Mouse (Mus musculus) right cerebral cortex, postnatal 25 days (tissue): ENCODE measurements around the gene Gm20388.

Experiments
- DNase-seq: peaks from one replicate; pipeline ENCODE4 v3.0.0; 2022

Gm20388 gene

GRCm38 (mm10) chr8:123117127-123117731 lies 3206.6 kb downstream of the Gm20388 start, which contains the start of gene Cpne7:
Gene Cpne7 (plus strand): TSS chr8:123117374.
- no peak for DNase-seq

GRCm38 (mm10) chr8:123117744-123118143 lies 3207.1 kb downstream of the Gm20388 start:
- DNase-seq, result no peak

- DNase-seq, result no peak
These were observed 3211.4 kb downstream of the Gm20388 start for GRCm38 (mm10) chr8:123122059-123122458.

- DNase-seq, result no peak
These were observed 3212.0 kb downstream of the Gm20388 start for GRCm38 (mm10) chr8:123122670-123123069.

DNA sequence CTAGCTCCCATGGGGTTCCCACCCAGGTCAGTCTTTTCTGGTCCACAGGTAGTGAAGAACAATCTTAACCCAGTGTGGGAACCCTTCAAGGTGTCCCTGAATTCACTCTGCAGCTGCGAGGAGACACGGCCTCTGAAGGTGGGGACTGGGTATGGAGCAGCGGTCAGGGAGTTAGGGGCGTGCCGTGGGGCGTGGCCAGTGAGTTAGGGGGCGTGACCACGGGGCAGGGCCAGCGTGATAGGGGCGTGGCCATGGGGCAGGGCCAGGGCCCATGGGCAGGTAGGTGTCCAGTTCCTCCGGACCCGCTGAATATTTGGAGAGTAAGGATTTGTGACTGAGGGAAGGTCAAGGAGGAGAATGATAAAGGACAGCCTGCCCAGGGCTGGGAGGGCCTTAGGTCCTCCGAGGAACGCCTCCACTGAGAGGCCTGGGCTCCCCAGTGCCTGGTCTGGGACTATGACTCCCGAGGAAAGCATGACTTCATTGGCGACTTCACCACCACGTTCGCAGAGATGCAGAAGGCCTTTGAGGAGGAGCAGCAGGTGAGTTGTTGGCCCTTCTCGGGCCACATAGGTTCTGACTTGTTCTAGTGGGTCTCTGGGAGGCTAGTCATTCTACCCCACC lies 3215.7 kb downstream of the Gm20388 start:
- no peak for DNase-seq

GRCm38 (mm10) chr8:123131041-123131440 lies 3220.4 kb downstream of the Gm20388 start:
- DNase-seq, result no peak

DNA sequence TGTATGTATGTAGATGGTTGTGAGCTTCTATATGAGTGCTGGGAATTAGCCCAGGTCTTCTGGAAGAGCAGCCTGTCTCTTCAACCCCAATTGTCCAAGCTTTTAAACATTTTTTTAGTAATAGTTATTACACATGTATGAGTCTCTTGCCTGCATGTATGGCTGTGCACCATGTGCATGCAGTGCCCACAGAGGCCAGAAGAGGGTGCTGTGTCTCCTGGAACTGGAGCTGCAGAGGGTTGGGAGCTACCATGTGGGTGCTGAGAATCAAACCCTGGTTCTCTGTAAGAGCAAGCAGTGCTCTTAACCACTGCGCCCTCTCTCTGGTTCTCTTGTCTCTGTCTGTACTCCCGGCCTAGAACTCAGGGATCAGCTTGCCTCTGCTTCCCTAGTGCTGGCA lies 3222.3 kb downstream of the Gm20388 start:
- no peak for DNase-seq

DNA sequence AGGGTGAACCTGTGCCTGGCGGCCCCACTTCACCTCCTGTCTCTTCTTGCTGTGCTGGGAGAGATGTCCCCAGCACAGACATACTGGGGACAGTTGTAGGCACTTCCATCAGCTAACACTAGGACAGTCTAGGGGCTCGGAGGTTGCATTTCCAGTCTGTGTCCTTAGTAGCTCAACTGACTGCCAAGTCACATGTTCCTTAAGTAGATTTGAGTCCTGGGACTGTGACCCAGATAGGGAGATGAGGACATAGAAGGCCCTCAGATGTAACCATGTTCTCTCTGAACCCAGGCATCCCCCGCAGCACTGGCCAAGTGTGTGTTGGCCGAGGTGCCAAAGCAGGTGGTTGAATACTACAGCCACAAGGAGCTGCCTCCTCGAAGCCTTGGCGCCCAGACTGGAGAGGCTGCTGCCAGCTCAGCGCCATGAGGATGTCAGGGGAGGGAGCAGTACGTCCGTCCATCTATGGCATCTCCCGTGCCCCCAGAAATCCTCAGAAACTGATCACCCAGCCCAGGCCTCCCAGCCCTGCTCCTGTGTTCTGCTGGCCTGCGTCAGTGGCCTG lies 3223.6 kb downstream of the Gm20388 start:
- DNase-seq, result no peak

DNA sequence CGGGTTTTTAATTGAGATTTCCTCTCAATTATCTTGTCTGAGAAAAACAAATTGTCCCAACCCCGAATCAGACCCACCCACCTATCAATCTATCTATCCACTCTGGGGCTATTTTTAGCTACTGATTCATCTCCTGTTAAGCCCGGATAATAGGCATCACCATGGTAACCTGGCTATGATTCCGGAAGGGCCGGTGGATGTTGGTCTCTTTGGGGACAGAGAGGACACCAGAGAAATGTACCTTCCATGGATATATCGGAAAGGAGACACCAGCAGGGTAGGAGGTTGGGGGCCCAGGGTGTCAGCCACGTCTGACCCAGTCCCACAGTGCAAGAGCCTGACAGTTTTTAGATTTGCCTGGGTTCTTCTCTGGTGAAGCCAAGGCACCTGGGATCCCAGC lies 3224.8 kb downstream of the Gm20388 start:
- DNase-seq, result peak; percentile 26

- DNase-seq, result no peak
These were observed 3225.2 kb downstream of the Gm20388 start for GRCm38 (mm10) chr8:123135806-123136205.

GRCm38 (mm10) chr8:123136287-123136686 lies 3225.6 kb downstream of the Gm20388 start:
- DNase-seq, result no peak

DNA sequence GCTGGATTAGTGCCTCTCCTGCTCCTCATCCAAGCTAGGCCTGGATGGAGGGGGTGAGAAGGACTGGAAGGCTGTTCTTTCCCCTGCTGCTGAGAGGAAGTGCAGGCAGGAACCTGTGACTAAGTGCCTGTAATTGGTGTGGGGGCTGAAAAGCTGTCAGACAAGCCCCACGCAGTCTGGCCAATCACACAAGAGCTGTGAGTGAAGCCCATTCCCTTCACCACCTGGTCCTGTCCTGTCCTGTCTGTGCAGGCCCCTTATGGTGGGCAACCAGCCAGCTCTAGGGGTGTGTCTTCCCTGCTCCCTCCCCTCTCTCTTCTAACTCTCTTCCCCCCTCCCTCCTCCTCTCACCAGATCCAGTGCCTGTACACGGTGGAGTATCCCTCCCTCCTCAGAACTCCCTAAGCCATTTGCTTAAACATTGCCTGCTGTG lies 3227.0 kb downstream of the Gm20388 start:
- DNase-seq, result peak; percentile 69

GRCm38 (mm10) chr8:123138741-123139140 lies 3228.1 kb downstream of the Gm20388 start:
- no peak for DNase-seq

- peak; percentile 53 for DNase-seq
These were observed 3231.3 kb downstream of the Gm20388 start for GRCm38 (mm10) chr8:123141741-123142462.

GRCm38 (mm10) chr8:123145279-123145678 lies 3234.6 kb downstream of the Gm20388 start:
- no peak for DNase-seq

DNA sequence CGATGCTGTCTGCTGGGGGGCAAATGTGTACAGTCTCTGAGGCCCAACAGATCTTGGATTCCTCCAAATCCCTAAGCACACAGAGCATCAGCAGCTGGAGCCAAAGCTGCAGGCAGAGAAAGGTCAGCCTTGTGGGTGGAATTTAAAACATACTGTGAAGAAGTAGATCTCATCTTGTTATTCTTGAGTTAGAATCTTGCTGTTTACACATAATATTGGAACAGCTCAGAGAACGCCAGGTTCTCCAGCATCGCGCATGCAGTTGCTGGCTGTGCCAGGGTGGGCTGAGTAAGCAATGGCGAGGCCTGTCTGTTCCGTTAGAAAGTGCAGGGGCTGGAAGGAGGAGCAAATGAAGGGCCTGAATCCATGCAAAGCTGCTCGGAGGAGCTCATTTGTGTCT lies 3235.7 kb downstream of the Gm20388 start:
- DNase-seq, result no peak

GRCm38 (mm10) chr8:123150737-123151171 lies 3240.1 kb downstream of the Gm20388 start:
- DNase-seq, result no peak

- DNase-seq, result no peak
These were observed 3244.5 kb downstream of the Gm20388 start for GRCm38 (mm10) chr8:123155177-123155576.

DNA sequence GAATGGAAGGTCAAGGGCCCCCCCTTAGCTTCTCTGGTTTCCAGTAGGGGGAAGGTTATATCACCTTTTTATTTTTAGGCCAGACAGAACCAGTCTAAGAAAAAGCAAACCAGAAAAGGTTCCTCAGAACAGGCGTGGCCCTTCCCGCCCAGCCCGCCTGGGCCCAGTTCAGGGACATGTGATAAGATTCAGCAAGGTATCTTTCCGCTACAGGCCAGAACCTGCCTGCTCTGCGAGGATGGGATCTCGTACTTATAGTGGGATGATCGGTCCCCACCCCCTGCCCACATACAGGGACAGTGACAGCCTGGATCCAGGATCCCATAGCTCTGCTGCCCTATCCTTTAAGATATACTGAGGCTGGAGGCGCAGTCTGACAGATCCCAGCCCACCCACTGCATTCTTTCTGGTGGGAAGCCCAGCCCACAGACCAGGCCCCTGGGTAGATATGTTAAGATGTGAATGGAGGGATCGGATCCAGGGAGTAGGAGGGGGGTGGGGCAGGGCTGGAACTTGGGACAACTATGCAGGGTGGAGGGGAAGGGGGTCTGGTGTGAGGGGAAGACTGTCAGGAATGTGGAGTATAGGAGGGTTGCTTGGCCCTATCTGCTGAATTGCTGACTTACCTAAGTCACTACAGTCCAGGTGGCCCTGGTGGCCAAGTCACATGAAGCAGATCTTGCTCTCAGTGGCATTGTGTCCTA lies 3245.6 kb downstream of the Gm20388 start:
- no peak for DNase-seq

GRCm38 (mm10) chr8:123157888-123158465 lies 3247.3 kb downstream of the Gm20388 start, which contains the start of gene Sult5a1:
Gene Sult5a1 (minus strand): TSS chr8:123158315.
- no peak for DNase-seq

DNA sequence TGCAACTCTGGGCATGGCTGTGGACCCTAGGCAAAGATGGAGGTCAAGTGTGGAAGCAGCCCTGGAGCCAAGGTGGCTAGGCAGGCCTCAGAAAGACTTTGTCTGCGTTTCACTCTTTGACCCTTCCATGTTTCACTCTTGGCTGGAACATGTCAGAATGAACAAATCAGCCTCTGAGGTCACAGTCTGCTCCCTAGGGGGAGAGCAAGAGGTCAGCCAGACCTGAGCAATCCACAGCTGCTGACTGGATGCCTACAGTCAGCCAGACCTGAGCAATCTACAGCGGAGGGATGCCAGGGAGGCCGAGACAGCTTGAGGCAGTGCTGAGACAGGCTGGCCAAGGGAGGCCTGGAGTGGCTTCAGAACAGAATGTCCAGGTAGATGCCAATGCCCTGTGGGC lies 3270.8 kb downstream of the Gm20388 start:
- no peak for DNase-seq
